Mouse (Mus musculus) adrenal gland, postnatal 0 days (tissue): ENCODE results near the gene Slc22a21. TPM values are rescaled to one million over a fixed set of nuclear protein-coding genes. Genes with fewer than 3 reads are reported as not detected.

Source experiments
- polyA plus RNA-seq: library from polyadenylated mRNA; unstranded; fragments of >200 nt; fragmentation: Nextera tagmentation; extraction: Ambion mirVana; gene quantifications from 2 replicates; pipeline ENCODE4 v1.2.1, GENCODE M21; 2015

Gene Slc22a21
- 4.6 and 4.9 TPM in 2 replicates for polyA plus RNA-seq

GRCm38 (mm10) chr11:53979788-53980621, at the start of gene Slc22a21:
Slc22a21 (minus strand) TSS chr11:53980332.

DNA sequence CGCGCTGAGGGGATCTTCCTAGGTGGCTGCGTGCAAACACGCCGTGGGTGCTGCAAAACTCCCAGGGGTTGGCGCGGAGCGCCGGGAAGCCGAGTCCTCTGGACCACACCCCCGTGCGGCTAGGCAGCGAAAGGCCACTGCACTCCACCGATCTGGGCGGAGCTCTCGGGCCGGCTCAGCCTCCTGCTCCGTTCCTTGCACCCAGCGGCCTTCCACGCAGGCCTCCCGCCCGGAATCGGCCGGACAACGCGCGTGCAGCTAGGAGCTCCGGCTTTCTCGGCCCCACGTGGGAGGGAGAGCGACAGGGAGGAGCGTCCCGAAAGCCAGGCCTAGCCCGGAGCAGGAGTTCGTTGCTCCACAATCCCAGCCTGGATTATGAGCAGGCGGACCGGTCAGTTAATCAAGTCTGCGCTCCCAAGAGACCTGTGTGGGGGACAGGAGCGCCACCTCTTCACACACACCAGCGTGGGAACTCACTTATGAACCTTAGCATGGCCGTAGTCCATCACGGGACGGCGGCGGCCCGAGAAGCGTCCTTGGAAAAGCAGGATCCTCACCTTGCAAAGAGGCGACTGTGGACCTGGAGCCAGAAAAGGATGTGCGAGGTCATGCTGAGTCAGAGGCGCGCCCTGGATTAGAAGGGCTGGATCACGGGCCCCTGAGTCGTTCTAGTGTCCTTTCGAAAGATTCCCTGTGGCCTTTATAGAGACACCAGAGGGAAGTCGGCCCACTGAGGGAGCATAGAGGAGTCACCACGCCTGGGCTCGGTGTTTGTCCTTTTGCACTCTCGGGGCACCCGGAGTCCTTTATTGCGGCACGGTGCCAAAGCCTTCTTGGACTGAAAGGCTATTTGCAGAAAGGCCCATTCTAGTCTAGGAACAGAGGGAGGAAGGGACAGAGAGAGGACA, 48.2 kb upstream of the Slc22a21 start, which contains the start of gene Slc22a4:
Gene Slc22a4 (minus strand): TSS at position 47 of the 908 bp plus-strand sequence.

Other genes with a start within 250 kb of the Slc22a21 start
- gene Irf1, start 210.3 kb downstream of the Slc22a21 start, polyA plus RNA-seq = 25.8 and 26.5 TPM in 2 replicates
- 0.40 TPM in 1 of 2 replicates, not detected in the other for gene Gm17334, start 207.1 kb downstream of the Slc22a21 start, polyA plus RNA-seq
- gene Gm12216, start 121.1 kb downstream of the Slc22a21 start, polyA plus RNA-seq = 4.6 and 9.6 TPM in 2 replicates
- 11.8 and 16.6 TPM in 2 replicates for gene Slc22a5, start 88.7 kb downstream of the Slc22a21 start, polyA plus RNA-seq
- gene Slc22a4, start 47.8 kb upstream of the Slc22a21 start, polyA plus RNA-seq = 2.1 and 2.4 TPM in 2 replicates
- 52.2 and 56.4 TPM in 2 replicates for gene Pdlim4, start 88.7 kb upstream of the Slc22a21 start, polyA plus RNA-seq
- 25.8 and 26.3 TPM in 2 replicates for gene P4ha2, start 119.8 kb upstream of the Slc22a21 start, polyA plus RNA-seq